ENCODE assay signal across 15 mouse cellular contexts in genomic region chr3:69485347-69485746, GRCm38 (mm10).
DNase-seq lines count a peak whose midpoint lies in the region; TF ChIP-seq lines count a peak whose summit lies in the region.
"Had no signal": no experiment of that assay in that cellular context is flagged by ENCODE, and none has a peak within 500 bp of the region (broad histone marks: within the 10 kb centered on the region; RNA-seq: fewer than 3 reads in every experiment).

No protein-coding gene starts in this region.

- peak overlapping the region; percentile 69 for H3K27ac ChIP-seq in embryonic fibroblast, embryonic 13.5 days (ENCODE audit: insufficient read depth, low read length)
- H3K27ac ChIP-seq: hindbrain, embryonic 10.5 days; hindbrain, embryonic 14.5 days; hindbrain, postnatal 0 days had no signal

- intact Hi-C loops in heart, postnatal 25 days (cut with DNase I): loop anchor here (5.0 kb wide), 1 partner anchor 217 kb away; no protein-coding TSS in a partner anchor

- no peak for TF ChIP-seq POLR2A in embryonic fibroblast, embryonic 13.5 days (IDR thresholded peaks at IDR 0.05; ENCODE audit: low read depth, low read length)

- TF ChIP-seq CTCF in embryonic fibroblast, embryonic 13.5 days (IDR thresholded peaks at IDR 0.05; ENCODE audit: borderline replicate concordance, insufficient read depth, low read length): no peak

- peak; percentile 49 for DNase-seq in adrenal gland, adult 2 months
- no peak for DNase-seq in adrenal gland, postnatal 4 days (ENCODE audit: low spot score in 2 of 2)
- peak; percentile 89 for DNase-seq in 416B (ENCODE audit: low read depth)
- no peak for DNase-seq in heart, postnatal 25 days (ENCODE audit: low spot score)
- no peak for DNase-seq in layer of hippocampus, adult 9-11 months
- DNase-seq: B cell, adult 2 months; cerebellum, adult 8-10 months; forebrain, postnatal 0 days; gastrocnemius, adult 2 months; gastrocnemius, postnatal 14 days; heart, postnatal 36 days had no signal

- H3K4me3 ChIP-seq in embryonic fibroblast, embryonic 13.5 days (ENCODE audit: insufficient read depth, low read length): no peak overlapping the region
- H3K4me3 ChIP-seq: gastrocnemius, adult 2 months; hindbrain, embryonic 10.5 days had no signal

- H3K4me1 ChIP-seq in embryonic fibroblast, embryonic 13.5 days (ENCODE audit: control insufficient read depth, insufficient read depth, low read length): peaks cover 6% of the 10 kb centered on the region
- H3K4me1 ChIP-seq: hindbrain, embryonic 10.5 days had no signal

Comparison
In these comparisons a context has a peak if more than half of its experiments do, and no peak if none do; other contexts are left out.
1. DNase-seq: peak in adrenal gland, adult 2 months (single experiment) and 416B (single experiment); none in adrenal gland, postnatal 4 days (0 of 2), heart, postnatal 25 days (single experiment) and layer of hippocampus, adult 9-11 months (single experiment).